Mouse (Mus musculus): ENCODE results near the gene Slc7a8. TPM values are rescaled to one million over a fixed set of nuclear protein-coding genes. Genes with fewer than 3 reads are reported as not detected.

Gene Slc7a8
- total RNA-seq, 2 experiments from 2014 or later, result 29.4 to 30.6 TPM

GRCm38 (mm10) chr14:54737634-54738033 lies 44.1 kb downstream of the Slc7a8 start:
- no peak for DNase-seq

DNA sequence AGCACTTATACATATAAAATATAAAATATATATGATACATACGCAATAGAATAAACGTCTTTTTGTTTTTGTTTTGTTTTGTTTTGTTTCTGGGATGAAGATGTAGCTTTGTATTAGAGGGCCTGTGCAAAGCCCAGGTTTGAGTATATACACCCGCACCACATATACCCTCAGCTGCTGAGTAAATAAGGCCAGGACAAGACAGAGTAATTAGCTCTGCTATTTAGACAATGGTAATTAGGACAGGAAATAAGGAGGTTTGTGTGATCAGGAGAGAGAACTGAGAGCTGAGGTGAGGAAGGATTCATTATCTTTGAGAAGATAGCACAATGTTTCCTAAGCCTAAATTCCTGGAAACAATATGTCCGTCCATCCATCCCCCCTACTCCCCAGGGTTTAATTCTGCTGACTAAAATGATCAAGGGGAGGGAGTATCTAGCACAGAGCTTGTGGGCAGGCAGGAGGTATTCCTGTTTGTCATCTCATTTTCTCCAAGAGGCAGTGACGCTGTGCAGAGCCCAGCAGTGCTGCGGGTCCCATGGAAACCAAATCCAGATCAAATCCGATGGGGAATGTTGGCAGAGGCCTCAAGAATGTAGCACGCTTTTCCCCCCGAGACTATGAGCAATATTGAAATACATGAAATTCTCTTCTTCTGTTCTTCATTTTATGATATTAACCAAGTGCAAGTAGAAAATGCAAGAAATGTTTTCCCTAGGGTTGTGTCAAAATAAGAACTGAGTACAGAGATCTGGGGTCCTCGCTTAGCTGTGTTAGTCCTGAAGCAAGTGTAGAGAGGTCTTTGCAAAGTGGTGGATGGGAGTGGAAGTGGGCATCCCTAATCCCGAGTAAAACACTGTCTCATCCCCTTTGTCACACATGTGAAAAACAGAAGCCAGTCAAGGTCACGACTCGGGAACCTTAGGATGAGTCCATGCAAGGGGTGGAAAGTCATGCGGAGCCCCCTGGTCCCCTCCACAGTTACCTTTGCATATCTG lies 44.9 kb downstream of the Slc7a8 start:
- no peak for DNase-seq

GRCm38 (mm10) chr14:54735221-54735620 lies 46.5 kb downstream of the Slc7a8 start:
- no peak for DNase-seq

GRCm38 (mm10) chr14:54734004-54734403 lies 47.7 kb downstream of the Slc7a8 start:
- DNase-seq, result no peak

- no peak for DNase-seq
Observed at GRCm38 (mm10) chr14:54732206-54732605, 49.5 kb downstream of the Slc7a8 start.

DNA sequence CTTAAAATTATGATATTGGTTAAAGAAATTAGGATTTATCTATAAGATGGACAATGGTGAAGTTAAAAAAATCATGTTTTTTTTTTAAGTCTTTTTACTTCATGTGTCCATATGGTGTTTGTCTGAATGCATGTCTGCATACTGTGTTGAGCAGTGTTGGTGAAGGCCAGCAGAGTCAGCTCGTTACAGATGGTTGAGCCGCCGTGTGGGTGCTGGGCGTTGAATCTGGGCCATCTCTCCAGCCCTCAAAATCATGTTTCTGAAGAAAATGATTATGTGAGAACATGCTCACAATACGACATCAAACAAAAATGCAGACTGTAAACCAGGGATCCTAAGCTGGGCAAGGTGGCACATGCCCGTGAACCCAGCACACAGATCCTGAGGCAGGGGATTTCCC lies 51.4 kb downstream of the Slc7a8 start:
- no peak for DNase-seq

GRCm38 (mm10) chr14:54728823-54729653 lies 52.7 kb downstream of the Slc7a8 start:
- DNase-seq, result no peak

GRCm38 (mm10) chr14:54727565-54727964 lies 54.2 kb downstream of the Slc7a8 start:
- no peak for DNase-seq

DNA sequence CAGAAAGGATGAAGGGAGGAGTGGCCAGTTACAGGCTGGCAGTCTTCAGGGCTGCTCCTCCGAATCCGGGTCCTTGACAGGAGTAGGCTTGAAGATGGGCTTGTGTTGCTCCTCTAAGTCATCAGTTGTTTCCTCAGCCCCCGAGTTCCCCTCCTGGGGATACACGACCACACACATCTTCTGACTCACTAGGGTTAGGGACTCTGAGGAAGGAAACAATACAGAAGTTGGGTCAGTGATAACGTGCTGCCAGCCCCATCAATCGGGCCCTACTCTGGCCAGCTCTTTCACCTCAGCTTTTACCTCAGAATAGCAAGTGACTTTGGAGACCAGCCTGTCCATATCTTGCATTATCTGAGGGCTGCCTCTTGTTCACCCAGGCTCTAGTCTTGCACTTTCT lies 57.7 kb downstream of the Slc7a8 start:
- DNase-seq, result no peak

DNA sequence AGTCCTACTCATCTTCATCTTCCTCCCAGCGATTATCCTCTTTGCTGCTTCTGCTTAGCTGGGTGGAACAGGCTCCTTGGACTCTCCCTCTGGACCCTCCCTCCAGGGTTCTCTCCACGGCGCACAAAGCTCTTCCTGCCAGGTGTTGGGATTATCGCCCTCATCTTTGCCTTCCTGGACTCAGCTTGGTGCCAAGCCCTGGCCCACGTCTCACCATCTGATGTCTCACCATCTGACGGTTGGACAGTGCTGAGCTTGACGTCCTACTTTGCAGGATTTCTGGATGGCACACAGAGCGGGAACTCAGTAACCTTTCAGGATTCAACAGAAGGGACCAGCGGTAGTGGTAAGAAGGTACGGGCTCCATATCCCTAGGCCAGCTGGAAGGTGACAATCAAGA lies 60.0 kb downstream of the Slc7a8 start:
- DNase-seq, result no peak

DNA sequence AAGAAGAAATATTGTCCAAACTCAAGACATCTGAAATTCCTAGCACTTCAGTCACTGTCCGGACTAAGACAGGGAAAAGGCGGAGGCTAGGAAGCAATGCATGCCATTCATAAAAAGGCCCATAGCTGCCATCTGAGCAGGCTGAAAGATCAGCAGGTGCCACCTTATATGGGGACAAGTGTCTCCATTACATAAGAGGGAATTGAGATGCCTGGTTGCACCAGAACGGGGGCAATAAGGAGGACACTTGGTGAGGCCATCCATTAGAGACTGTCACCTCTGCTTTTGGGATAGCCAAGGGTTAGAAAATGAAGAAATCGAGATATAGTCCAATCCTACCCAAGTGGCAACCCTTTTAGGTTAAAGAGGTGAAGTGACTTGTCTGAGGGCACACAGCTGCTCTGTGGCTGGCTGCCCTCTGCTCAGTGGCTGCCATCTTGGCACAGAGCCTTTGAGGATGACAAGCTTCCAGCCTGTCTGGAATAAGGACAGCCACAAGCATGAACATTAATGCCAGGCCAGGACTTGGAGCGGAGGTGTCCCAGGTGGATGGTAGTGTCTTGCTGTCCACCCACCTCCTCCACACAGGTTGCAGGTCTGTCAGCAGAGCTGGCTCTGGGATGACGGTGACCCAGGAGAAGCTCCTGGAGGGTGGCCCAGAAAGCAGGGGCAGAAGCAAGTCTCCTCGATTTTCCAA lies 60.9 kb downstream of the Slc7a8 start:
- peak; percentile 54 for DNase-seq

DNA sequence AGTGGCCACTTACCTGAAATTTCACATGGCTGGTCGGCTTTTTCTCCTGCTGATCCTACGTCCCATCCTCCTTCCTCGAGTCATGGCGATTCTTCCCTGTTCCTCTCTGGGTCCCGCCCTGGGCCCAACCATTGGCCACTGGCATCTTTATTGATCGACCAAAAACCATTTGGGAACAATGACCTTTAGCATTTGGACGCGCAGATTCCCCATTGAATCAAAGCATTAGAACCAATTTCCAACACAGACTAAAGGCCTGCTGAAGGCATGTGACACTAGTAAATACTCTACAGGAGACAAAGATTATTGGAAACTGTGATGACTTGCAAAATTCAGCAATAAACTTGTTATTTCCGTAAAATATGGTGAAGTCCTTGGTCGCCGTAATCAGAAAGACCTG lies 61.7 kb downstream of the Slc7a8 start:
- DNase-seq, result no peak

DNA sequence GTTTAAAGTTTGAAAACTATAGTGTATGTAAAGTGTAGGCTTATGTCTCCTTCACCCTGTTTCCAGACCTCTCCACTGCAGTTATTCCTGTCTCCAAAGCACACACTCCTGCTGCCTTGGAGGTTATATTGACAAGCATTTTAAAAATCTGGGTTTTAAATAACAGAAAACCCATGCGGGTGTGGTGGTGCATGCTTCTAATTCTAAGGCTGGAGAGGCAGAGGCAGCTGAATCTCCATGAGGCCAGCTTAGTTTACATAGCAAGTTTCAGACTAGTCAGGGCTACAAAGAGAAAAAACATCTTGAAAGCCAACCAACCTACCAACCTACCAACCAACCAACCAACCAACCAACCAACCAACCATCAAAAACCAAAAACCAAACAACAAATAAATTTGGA lies 66.3 kb downstream of the Slc7a8 start:
- no peak for DNase-seq

DNA sequence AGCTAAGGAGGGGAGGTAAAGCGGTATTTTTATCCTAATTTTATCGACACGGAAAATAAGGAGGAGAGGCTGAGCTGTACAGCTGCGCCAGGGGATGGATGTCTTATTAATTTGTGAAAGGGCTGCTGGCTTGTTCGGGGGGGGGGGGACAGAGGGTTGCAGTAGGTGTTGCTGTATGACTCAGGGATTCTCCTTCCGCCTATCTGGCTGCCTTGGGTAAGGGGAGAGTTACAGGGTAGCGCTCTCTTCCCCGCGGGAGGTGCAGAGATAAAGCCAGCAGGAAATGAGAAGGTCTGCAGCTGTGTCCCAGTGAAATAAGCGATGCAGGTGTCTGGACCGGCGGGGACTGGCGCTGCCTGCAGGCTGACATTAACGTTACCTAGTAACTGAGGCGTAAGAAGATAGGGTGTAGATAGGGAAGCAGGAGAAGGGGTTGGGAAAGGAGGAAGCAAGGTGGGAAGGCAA lies 67.1 kb downstream of the Slc7a8 start:
- peak; percentile 37 for DNase-seq

DNA sequence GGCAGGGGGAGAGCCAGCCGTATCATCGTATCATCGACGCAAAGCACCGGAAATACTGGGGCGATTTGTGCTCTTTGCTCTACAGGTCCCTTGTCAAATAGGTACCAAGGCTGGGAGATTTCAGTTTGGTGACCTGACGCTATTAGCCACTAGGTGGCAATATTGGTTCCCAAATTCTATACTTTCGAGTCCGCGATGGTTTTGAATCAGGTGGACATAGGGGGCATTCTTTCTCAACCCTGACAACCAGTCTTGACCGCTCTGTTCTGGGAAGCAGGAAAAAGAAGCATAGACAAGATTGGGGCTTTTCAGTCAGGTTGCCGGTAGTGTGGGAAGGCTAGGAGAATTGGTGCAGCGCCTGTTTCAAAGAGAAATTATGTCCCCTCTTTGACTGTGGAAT lies 67.6 kb downstream of the Slc7a8 start:
- peak; percentile 76 for DNase-seq

DNA sequence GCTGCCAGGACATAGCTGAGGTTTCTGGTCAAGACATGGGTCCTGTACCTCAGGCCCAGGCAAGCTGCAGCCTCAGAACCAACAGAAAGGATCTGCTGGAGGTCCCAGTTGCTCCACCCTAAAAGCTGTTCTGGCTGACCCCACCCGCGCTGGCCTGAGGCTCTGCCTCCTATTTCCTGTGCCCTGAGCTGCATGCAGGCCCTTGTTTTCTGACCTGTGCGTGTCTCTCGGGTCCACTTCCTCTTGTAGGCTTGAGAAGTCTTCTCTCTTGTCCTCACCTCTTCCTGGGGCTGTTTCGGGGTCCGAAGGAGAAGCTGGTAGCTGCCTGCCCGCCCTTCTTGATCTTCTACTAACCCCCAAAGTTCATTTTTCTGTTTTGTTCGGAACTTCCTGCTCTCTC lies 68.9 kb downstream of the Slc7a8 start:
- peak; percentile 35 for DNase-seq

GRCm38 (mm10) chr14:54712074-54712473 lies 69.7 kb downstream of the Slc7a8 start, which contains the start of gene Cebpe:
Gene Cebpe, minus strand, starts transcription at chr14:54712174.
- no peak for DNase-seq

DNA sequence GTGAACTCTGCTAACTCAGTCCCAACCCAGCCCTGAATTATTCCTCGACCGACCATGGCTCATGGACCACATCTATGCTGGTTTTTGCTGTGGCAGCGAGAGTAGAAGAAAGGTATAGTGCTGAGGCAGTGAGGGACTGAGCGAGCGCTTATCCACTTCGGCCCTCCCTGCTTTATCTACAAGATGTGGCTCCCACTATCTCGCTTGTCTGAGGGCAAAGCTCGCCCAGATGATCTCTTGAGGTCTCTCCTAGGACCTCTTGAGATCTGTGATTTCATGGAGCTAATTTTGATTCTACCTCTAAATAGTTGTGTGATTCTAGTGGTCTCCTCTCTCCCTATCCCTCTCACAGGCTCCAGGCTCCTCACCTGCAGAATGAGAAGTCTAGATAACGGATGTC lies 72.7 kb downstream of the Slc7a8 start:
- DNase-seq, result no peak

DNA sequence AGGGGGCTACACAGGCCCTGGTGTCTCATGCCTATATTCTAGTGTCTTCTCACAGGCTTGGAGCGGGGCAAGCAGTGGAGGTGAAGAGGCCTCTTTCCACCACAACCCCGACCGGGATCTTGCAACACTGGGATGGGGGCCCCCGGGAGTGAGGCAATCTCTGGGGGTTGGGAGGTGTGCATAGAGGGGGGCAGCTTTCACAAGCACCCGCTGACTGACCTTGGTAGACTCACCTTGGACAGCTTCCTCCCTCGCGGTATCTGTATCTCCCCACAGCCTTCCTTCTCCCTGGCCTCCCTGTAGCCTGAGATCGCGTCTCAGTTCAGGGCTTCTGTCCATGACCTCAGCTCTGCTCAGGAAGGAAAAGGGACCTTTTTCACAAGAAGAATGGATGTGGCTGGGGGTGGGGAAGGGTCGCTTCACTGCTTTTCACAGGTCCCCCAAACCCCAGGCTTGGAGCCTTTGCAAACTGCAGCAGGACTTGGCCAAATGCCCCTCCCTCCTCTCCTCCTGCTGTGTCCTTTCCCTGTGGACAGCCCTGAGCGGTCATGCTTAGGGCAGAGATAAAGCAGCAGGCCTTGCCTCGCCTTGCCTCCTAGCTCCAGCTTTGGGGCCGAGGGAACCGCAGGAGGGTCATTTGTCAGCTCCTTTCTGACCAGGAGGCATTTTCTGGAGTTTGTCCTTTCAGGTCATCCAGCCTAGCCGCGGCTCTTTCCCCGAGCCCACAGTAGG lies 75.0 kb downstream of the Slc7a8 start:
- DNase-seq, result peak; percentile 37

- peak; percentile 26 for DNase-seq
Observed at GRCm38 (mm10) chr14:54705844-54706243, 75.9 kb downstream of the Slc7a8 start.

DNA sequence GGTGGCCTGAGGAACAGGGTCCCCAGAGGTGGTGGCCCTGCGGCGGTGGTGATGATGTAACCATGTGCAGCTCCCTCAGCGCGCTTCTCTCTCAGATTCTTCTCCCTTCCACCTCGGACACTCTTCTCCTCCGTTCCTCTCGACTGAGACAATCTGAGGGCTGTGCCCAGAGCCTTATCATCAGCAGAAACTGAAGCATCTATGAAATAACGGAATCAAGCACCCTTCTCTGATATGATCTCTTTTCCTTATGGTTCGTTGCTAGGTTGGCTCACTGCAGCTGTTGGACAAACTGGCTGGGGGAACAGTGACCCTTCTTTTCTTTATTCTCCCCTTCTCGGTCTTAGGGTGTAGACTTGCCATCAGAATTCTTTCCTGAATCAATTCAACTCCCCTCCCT lies 78.5 kb downstream of the Slc7a8 start:
- no peak for DNase-seq

GRCm38 (mm10) chr14:54701298-54701697 lies 80.4 kb downstream of the Slc7a8 start:
- peak; percentile 91 for DNase-seq

All from adrenal gland, postnatal 10 days (tissue).